Mouse (Mus musculus) forebrain, postnatal 0 days (tissue): ENCODE measurements around the gene Ngp. TPM values are rescaled to one million over a fixed set of nuclear protein-coding genes. Genes with fewer than 3 reads are reported as not detected.

Experiments
- ATAC-seq: fragments of 200-750 bp; cut with Nextera tagmentation; 2 replicates; pipeline ENCODE4 v1.8.0; 2017; ENCODE audit warnings: mild to moderate bottlenecking, moderate library complexity
- DNase-seq: peaks from one replicate; pipeline ENCODE4 v3.0.0-alpha.2; 2015
- H3K27ac ChIP-seq: fragments of 300-500 bp; sonication (generic); 2 replicates; pipeline ENCODE4 v1.5.1; 2014; ENCODE audit warnings: low read depth, mild to moderate bottlenecking, antibody characterized with exemption, low read length, moderate library complexity, mixed read lengths
- H3K27me3 ChIP-seq: fragments of 300-500 bp; sonication (generic); 2 replicates; pipeline ENCODE4 v1.6.1; 2014; ENCODE audit warnings: mild to moderate bottlenecking, low read length, mixed read lengths; ENCODE audit not compliant: insufficient read depth
- H3K36me3 ChIP-seq: fragments of 300-500 bp; sonication (generic); 2 replicates; pipeline ENCODE4 v1.6.1; 2014; ENCODE audit warnings: mild to moderate bottlenecking, moderate library complexity; ENCODE audit not compliant: insufficient read depth
- H3K4me1 ChIP-seq: fragments of 300-500 bp; sonication (generic); 2 replicates; pipeline ENCODE4 v1.6.1; 2014; ENCODE audit warnings: antibody characterized with exemption; ENCODE audit not compliant: insufficient read depth
- H3K4me2 ChIP-seq: fragments of 300-500 bp; sonication (generic); 2 replicates; pipeline ENCODE4 v1.6.1; 2014; ENCODE audit warnings: low read depth, mild to moderate bottlenecking, moderate library complexity
- H3K4me3 ChIP-seq: fragments of 300-500 bp; sonication (generic); 2 replicates; pipeline ENCODE4 v1.5.1; 2014; ENCODE audit warnings: low read depth, low read length, mixed read lengths
- H3K9ac ChIP-seq: fragments of 300-500 bp; sonication (generic); 2 replicates; pipeline ENCODE4 v1.6.1; 2014; ENCODE audit warnings: mild to moderate bottlenecking
- H3K9me3 ChIP-seq: fragments of 300-500 bp; sonication (generic); 2 replicates; pipeline ENCODE4 v1.6.1; 2016; ENCODE audit warnings: low read length
- CTCF ChIP-seq: sonication (generic); IDR thresholded peaks from 2 replicates; pipeline ENCODE4 v1.5.1; 2016; ENCODE audit warnings: antibody characterized with exemption, control low read depth, low read depth
- WGBS: fragments of 180-500 bp; shearing (Covaris S2); extraction: QIAGEN DNeasy Blood & Tissue Kit; methylation state at CpG from one replicate; pipeline ENCODE4 v1.1.7; 2014; 5-methylcytosine and 5-hydroxymethylcytosine counted together
- polyA plus RNA-seq: library from polyadenylated mRNA; unstranded; fragments of >200 nt; fragmentation: Nextera tagmentation; extraction: Ambion mirVana; gene quantifications from 2 replicates; pipeline ENCODE4 v1.2.1, GENCODE M21; 2015
- total RNA-seq: library from RNA; depleted of rRNA; stranded (reverse); fragments of >200 nt; gene quantifications from 2 replicates; pipeline ENCODE4 v1.2.3, GENCODE M21; 2014

The Ngp gene
- total and polyA plus RNA-seq, 2 experiments from 2014 or later, result 1.4 TPM; not detected in 1

DNA sequence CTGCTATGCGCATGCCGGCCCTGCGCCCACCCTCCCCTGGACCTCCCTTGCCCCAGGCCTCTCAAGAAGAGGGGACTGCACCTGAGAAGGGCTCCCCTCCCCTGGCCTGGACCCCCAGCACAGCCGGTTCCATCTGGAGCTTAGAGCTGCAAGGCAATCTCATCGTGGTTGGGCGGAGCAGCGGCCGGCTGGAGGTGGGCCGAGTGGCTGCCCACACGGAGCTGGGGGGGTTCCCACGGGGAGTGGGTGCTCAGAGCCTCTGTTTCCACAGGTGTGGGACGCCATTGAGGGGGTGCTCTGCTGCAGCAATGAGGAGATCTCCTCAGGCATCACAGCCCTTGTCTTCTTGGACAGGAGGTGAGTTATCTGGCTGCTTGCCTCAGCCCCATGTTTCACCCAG, 38.3 kb upstream of the Ngp start:
- Histone ChIP-seq H3K9me3 (no peaks in the 10 kb centered on the region), H3K4me1 (no peaks in the 10 kb centered on the region), H3K36me3 (peaks cover 92% of the 10 kb centered on the region), H3K4me2 (no peak overlapping the region), H3K27me3 (no peaks in the 10 kb centered on the region), H3K9ac (no peak overlapping the region), H3K4me3 (no peak overlapping the region), H3K27ac (no peak overlapping the region)
- ATAC-seq (no peak), DNase-seq (no peak)
- WGBS, result 82% methylated on average over 12 of the region's 12 CpGs
- TF ChIP-seq CTCF, result no peak

DNA sequence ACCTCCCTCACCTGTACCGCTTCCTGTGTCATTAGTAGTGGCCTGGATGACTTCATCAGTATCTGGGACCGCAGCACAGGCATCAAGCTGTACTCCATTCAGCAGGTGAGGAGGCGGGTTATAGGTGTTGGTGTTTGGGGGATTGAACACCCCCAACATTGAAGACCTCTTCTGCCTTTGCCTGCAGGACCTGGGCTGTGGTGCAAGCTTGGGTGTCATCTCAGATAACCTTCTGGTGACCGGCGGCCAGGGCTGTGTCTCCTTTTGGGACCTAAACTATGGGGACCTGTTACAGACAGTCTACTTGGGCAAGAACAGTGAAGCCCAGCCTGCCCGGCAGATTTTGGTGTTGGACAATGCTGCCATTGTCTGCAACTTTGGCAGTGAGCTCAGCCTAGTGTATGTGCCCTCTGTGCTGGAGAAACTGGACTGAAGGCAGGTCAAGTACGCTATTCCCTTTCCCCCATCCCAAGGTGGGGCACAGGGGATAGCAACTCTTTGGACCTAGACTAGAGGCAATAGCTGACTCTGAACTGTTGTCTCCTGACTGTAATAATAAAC, 35.1 kb upstream of the Ngp start:
- Histone ChIP-seq H3K4me3 (no peak overlapping the region), H3K4me2 (no peak overlapping the region), H3K9me3 (no peaks in the 10 kb centered on the region), H3K36me3 (peaks cover 94% of the 10 kb centered on the region), H3K4me1 (no peaks in the 10 kb centered on the region), H3K27me3 (no peaks in the 10 kb centered on the region), H3K9ac (no peak overlapping the region), H3K27ac (no peak overlapping the region)
- no peak for TF ChIP-seq CTCF
- 78% methylated on average over 7 of the region's 7 CpGs for WGBS
- ATAC-seq (no peak), DNase-seq (no peak)

DNA sequence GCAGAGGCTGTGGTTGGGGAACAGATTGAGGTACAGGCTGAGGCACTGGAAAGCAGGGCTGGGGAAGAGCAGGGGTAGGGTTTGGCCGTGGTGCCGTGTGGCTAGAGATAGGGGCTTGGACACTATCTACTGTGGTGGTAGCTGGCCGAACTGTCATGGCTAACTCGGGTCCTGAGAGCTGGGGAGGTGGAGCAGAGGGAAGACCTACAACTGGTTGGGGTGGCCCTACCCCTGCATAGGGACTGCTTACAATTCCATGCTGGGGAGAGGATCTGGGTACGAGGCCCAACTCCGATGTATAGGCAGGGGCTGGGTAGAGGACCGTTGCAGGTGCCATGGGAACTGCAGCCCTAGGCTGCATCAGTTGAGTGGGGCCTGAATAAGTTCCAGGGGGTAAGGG, 31.5 kb upstream of the Ngp start:
- ATAC-seq (no peak), DNase-seq (no peak)
- Histone ChIP-seq H3K4me2 (no peak overlapping the region), H3K27ac (no peak overlapping the region), H3K9ac (no peak overlapping the region), H3K9me3 (no peaks in the 10 kb centered on the region), H3K27me3 (no peaks in the 10 kb centered on the region), H3K4me1 (no peaks in the 10 kb centered on the region), H3K36me3 (peaks cover 99% of the 10 kb centered on the region), H3K4me3 (no peak overlapping the region)
- TF ChIP-seq CTCF, result no peak
- 94% methylated on average over 7 of the region's 7 CpGs for WGBS

DNA sequence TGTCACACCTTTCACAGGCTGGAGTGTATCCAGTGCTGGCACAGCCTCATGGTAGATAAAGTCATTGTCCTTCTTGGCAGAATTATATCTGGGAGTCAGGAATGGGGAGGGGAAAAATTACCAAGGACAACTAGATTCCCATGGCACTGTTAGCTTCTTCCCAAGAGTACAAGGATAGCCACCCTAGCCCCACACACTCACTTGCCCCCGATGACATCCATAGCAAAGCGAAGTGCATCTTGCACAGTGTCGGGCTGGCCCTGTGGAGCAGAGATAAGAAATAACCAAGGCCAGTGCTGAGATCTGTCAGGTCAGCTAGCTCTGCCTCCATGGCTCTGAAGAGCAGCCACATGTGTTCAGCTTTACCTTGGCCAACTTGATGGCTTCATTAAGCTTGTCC, 28.7 kb upstream of the Ngp start:
- 97% methylated on average over 3 of the region's 3 CpGs for WGBS
- no peak for ATAC-seq

DNA sequence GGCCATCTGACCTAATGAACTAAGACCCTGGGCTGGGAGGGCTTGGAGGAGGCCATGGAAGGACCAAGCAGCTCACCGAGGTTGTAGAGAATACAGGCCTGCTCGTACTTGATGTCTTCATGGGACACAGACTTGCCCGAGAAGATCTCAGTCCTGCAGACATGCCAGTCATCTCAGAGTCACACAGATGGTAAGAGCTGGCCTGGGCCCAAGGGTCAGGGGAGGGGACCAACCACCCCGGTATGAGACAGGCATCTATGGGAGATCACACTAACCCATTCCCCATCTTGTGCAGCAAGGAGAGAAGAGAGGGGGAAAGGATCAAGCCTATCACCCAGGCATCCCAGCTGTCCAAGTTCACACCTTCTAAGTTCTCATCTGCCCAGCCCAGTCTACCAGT, 26.3 kb upstream of the Ngp start:
- DNase-seq, result no peak
- no peak overlapping the region for H3K4me3 ChIP-seq
- H3K9ac ChIP-seq, result no peak overlapping the region
- H3K4me2 ChIP-seq, result no peak overlapping the region
- H3K4me1 ChIP-seq, result no peaks in the 10 kb centered on the region
- no peak for ATAC-seq
- WGBS, result 80% methylated on average over 4 of the region's 4 CpGs
- H3K9me3 ChIP-seq, result no peaks in the 10 kb centered on the region
- H3K27me3 ChIP-seq, result no peaks in the 10 kb centered on the region
- peaks cover 77% of the 10 kb centered on the region for H3K36me3 ChIP-seq
- no peak for TF ChIP-seq CTCF
- H3K27ac ChIP-seq, result no peak overlapping the region

More for the DNA sequence above, 28.7 kb upstream of the Ngp start:
- no peaks in the 10 kb centered on the region for H3K27me3 ChIP-seq
- no peak overlapping the region for H3K27ac ChIP-seq
- no peak for DNase-seq
- no peak overlapping the region for H3K9ac ChIP-seq
- no peak for TF ChIP-seq CTCF
- no peak overlapping the region for H3K4me2 ChIP-seq
- no peaks in the 10 kb centered on the region for H3K9me3 ChIP-seq
- H3K4me1 ChIP-seq, result no peaks in the 10 kb centered on the region
- no peak overlapping the region for H3K4me3 ChIP-seq
- peaks cover 90% of the 10 kb centered on the region for H3K36me3 ChIP-seq

DNA sequence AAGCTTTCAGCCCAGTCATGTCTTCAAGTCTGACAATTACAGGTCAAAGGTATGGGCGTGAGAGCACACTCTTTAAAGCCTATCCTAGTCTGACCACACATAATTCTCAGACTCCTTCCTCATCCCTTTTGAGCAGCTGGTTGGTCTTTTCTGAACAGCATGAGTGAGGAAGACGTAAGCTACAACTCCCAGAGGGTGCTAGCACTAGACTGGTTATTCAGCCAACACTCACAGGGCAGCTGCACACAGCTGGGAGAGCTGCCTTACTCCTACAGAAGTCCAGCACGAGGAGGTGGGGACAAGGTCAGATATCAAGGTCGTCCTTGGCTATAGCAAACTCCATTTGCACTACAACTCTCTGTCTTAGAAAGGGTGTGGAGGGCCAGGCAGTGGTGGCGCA, 18.9 kb upstream of the Ngp start:
- DNase-seq, result no peak
- 89% methylated on average over 5 of the region's 5 CpGs for WGBS
- no peak overlapping the region for H3K4me3 ChIP-seq
- H3K9ac ChIP-seq, result no peak overlapping the region
- H3K27me3 ChIP-seq, result no peaks in the 10 kb centered on the region
- no peaks in the 10 kb centered on the region for H3K9me3 ChIP-seq
- no peak for TF ChIP-seq CTCF
- no peaks in the 10 kb centered on the region for H3K4me1 ChIP-seq
- no peak for ATAC-seq
- no peak overlapping the region for H3K4me2 ChIP-seq
- H3K36me3 ChIP-seq, result peaks cover 24% of the 10 kb centered on the region
- H3K27ac ChIP-seq, result no peak overlapping the region

DNA sequence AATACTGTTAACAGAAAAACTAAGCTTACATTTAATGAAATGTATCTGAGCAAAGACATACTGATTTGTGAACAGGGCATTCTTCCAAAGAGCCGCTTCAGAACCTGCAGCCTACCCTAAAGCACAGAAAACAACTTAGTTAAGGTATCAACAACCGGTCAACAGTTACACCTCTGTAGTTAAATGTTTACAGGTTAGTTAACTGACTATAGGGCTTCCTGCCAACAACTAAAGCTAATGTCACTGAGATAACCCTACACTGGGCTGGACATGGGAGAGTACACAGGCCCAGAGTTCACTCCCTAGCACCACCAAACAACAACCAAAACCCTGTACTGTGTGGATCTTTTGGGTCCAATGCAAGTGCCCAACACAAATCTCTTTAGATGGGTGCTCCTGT, 16.8 kb upstream of the Ngp start:
- TF ChIP-seq CTCF, result no peak
- peaks cover 10% of the 10 kb centered on the region for H3K36me3 ChIP-seq
- H3K27me3 ChIP-seq, result no peaks in the 10 kb centered on the region
- no peak overlapping the region for H3K4me3 ChIP-seq
- H3K9ac ChIP-seq, result no peak overlapping the region
- DNase-seq, result no peak
- H3K4me1 ChIP-seq, result peaks cover 8% of the 10 kb centered on the region; the same call in 1 of the 2 replicates
- no peaks in the 10 kb centered on the region for H3K9me3 ChIP-seq
- no peak overlapping the region for H3K4me2 ChIP-seq
- ATAC-seq, result no peak
- WGBS, result 96% methylated on average over 2 of the region's 2 CpGs
- no peak overlapping the region for H3K27ac ChIP-seq
